Mouse (Mus musculus) forebrain, embryonic 16.5 days (tissue): ENCODE measurements around the gene Tdp2. TPM values are rescaled to one million over a fixed set of nuclear protein-coding genes. Genes with fewer than 3 reads are reported as not detected.

Source experiments
- ATAC-seq: fragments of 200-750 bp; cut with Nextera tagmentation; 2 replicates; pipeline ENCODE4 v1.8.0; 2017; ENCODE audit warnings: mild to moderate bottlenecking, moderate library complexity
- H3K27ac ChIP-seq: fragments of 300-500 bp; sonication (generic); 2 replicates; pipeline ENCODE4 v1.5.1; 2014; ENCODE audit warnings: low read length, control low read depth
- H3K27me3 ChIP-seq: fragments of 300-500 bp; sonication (generic); replicated peaks from 2 replicates; pipeline ENCODE4 v1.6.1; 2014; ENCODE audit warnings: low read length; ENCODE audit not compliant: control insufficient read depth, insufficient read depth
- H3K36me3 ChIP-seq: fragments of 300-500 bp; sonication (generic); 2 replicates; pipeline ENCODE4 v1.6.1; 2014; ENCODE audit not compliant: control insufficient read depth, insufficient read depth
- H3K4me1 ChIP-seq: fragments of 300-500 bp; sonication (generic); replicated peaks from 2 replicates; pipeline ENCODE4 v1.6.1; 2014; ENCODE audit warnings: low read length; ENCODE audit not compliant: control insufficient read depth, insufficient read depth
- H3K4me2 ChIP-seq: fragments of 300-500 bp; sonication (generic); 2 replicates; pipeline ENCODE4 v1.6.1; 2014; ENCODE audit warnings: mild to moderate bottlenecking, low read length, control low read depth
- H3K4me3 ChIP-seq: fragments of 300-500 bp; sonication (generic); replicated peaks from 2 replicates; pipeline ENCODE4 v1.5.1; 2014; ENCODE audit warnings: mild to moderate bottlenecking, low read length, control low read depth
- H3K9ac ChIP-seq: fragments of 300-500 bp; sonication (generic); replicated peaks from 2 replicates; pipeline ENCODE4 v1.6.1; 2014; ENCODE audit warnings: low read depth, low read length, control low read depth
- H3K9me3 ChIP-seq: fragments of 300-500 bp; sonication (generic); 2 replicates; pipeline ENCODE4 v1.6.1; 2016; ENCODE audit warnings: low read length; ENCODE audit not compliant: control insufficient read depth
- WGBS: fragments of 180-500 bp; shearing (Covaris S2); extraction: QIAGEN DNeasy Blood & Tissue Kit; methylation state at CpG from one replicate; pipeline ENCODE4 v1.1.7; 2014; 5-methylcytosine and 5-hydroxymethylcytosine counted together
- polyA plus RNA-seq: library from polyadenylated mRNA; unstranded; fragments of >200 nt; fragmentation: Nextera tagmentation; extraction: Ambion mirVana; gene quantifications from 2 replicates; pipeline ENCODE4 v1.2.1, GENCODE M21; 2015

The Tdp2 gene
- 39.2 and 45.5 TPM in 2 replicates for polyA plus RNA-seq

GRCm38 (mm10) chr13:24831353-24832130 lies at the start of gene Tdp2, which contains the start of gene Acot13:
Gene Tdp2, plus strand, starts transcription at chr13:24831679.
Gene Acot13, minus strand, starts transcription at chr13:24831540.
- no peaks in the 10 kb centered on the region for H3K36me3 ChIP-seq
- ATAC-seq, result peak; percentile 98
- peak within 1 kb of the TSS; percentile 65 for H3K4me3 ChIP-seq
- H3K4me1 ChIP-seq, result peaks cover 22% of the 10 kb centered on the region
- H3K4me2 ChIP-seq, result peak within 1 kb of the TSS; percentile 82
- H3K9ac ChIP-seq, result peak within 1 kb of the TSS; percentile 92
- H3K9me3 ChIP-seq, result no peaks in the 10 kb centered on the region
- WGBS, result under 1% methylated on average over 85 of the region's 90 CpGs
- peak within 1 kb of the TSS; percentile 91 for H3K27ac ChIP-seq
- no peaks in the 10 kb centered on the region for H3K27me3 ChIP-seq

DNA sequence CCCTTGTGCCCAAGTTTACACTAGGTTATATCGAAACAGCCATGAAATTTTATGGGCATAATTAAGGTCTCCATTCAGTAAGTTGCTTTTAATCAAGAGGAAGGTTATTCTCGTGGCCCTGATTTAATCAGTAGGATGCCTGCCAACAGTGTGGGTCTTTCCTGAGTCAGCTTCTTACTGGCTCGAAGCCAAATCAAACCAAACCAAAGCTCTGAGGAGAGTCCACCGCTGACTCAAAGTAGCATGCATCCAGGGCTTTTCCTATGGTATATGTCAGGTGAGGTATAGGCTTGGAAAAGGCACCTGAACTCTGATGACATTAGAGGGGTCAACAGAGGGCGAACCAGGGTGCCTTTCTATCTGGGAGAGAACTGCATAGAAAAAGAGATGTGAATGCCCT lies 49.6 kb upstream of the Tdp2 start:
- H3K4me2 ChIP-seq, result no peak overlapping the region
- H3K4me1 ChIP-seq, result 0 out of 2 replicates have a peak, but pooled peaks cover 3% of the 10 kb centered on the region
- ATAC-seq, result no peak
- no peaks in the 10 kb centered on the region for H3K27me3 ChIP-seq
- WGBS, result 48% methylated on average over 5 of the region's 5 CpGs
- H3K9me3 ChIP-seq, result no peaks in the 10 kb centered on the region
- H3K4me3 ChIP-seq, result no peak overlapping the region
- no peaks in the 10 kb centered on the region for H3K36me3 ChIP-seq
- no peak overlapping the region for H3K27ac ChIP-seq
- H3K9ac ChIP-seq, result no peak overlapping the region

DNA sequence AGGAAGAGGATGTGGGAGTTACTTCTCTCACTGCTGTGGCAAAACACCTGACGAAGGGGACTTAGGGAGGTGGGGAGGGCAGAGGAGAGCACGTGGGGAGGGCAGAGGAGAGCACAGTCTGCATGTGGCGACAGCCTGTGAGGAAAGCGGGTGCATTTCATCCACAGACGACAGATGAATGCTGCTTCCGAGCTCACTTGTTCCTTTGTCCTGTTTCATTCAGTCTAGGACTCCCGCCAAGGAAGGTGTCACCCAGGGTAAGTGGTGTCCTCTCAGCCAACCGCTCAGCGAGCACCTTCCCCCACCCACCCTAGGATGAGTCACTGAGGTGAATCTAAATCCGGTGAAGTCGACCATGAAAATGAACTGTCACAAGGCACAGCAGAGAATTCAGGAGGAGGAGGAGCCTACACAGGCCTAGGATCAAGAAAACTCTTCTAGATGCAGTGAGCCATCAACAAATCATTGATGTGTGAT lies 45.4 kb upstream of the Tdp2 start:
- Histone ChIP-seq H3K9me3 (no peaks in the 10 kb centered on the region), H3K36me3 (no peaks in the 10 kb centered on the region), H3K4me3 (no peak overlapping the region), H3K9ac (no peak overlapping the region), H3K27me3 (no peaks in the 10 kb centered on the region), H3K4me1 (0 out of 2 replicates have a peak, but pooled peaks cover 3% of the 10 kb centered on the region), H3K4me2 (no peak overlapping the region), H3K27ac (no peak overlapping the region)
- WGBS, result 36% methylated on average over 11 of the region's 11 CpGs
- 0 out of 2 replicates have a peak, but pooled peaks have one; percentile 6 for ATAC-seq

DNA sequence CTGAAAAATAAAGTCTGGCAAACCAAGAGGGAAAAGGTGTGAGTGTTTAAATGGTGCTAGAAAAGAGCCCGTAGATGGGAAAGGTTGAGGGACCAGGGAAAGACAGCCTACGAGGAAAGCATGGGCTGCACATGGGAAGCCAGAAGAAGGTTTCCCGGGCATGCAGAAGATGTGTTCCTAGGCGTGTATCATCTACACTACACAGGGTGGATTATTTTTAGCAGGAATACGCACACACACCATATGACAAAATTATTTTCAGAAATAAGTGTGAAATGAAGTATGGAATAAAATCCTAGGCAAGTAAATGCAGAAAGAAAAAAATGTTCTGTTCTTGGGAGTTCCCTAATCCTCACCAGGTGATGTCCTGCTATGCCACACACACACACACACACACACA lies 44.0 kb upstream of the Tdp2 start:
- no peak overlapping the region for H3K4me2 ChIP-seq
- WGBS, result 85% methylated on average over 5 of the region's 5 CpGs
- no peak overlapping the region for H3K27ac ChIP-seq
- no peaks in the 10 kb centered on the region for H3K9me3 ChIP-seq
- no peak for ATAC-seq
- H3K4me1 ChIP-seq, result 0 out of 2 replicates have a peak, but pooled peaks cover 3% of the 10 kb centered on the region
- H3K4me3 ChIP-seq, result no peak overlapping the region
- no peaks in the 10 kb centered on the region for H3K27me3 ChIP-seq
- no peaks in the 10 kb centered on the region for H3K36me3 ChIP-seq
- no peak overlapping the region for H3K9ac ChIP-seq

- 73% methylated on average over 2 of the region's 2 CpGs for WGBS
- H3K36me3 ChIP-seq, result no peaks in the 10 kb centered on the region
- no peaks in the 10 kb centered on the region for H3K27me3 ChIP-seq
- H3K27ac ChIP-seq, result no peak overlapping the region
- ATAC-seq, result no peak
- no peak overlapping the region for H3K4me2 ChIP-seq
- no peak overlapping the region for H3K9ac ChIP-seq
- H3K4me1 ChIP-seq, result no peaks in the 10 kb centered on the region
- no peaks in the 10 kb centered on the region for H3K9me3 ChIP-seq
- no peak overlapping the region for H3K4me3 ChIP-seq
These were observed 40.1 kb upstream of the Tdp2 start for GRCm38 (mm10) chr13:24791349-24791748.

DNA sequence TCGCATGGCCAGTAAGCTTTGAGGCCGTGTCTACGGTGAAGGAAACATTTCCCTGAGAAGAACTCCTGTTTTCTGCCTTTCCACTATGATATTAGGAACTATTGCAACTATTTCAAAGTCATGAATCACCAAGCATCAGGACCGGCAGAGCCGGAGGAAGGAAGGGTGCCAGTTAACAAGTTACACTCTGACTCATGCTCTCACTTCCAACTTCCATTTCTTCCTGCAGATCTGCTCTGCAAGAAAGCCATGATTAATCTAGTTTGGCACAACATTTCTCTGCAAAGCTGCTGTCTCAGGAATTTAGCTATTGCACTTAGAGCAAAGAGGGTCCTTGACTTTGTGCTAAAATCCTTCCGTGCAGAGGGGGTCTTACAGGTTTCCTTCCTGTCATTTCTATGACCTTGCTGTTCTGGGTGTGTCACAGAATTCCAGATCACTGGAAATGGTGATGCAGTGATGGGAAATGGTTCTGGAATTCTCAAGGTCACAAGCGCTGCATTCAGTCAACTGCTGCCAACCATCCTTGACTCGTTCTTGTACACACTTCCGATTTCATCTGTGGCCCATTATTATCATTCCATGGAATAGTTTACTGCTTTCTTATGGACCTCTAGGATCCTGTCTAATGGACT lies 39.0 kb upstream of the Tdp2 start:
- no peaks in the 10 kb centered on the region for H3K27me3 ChIP-seq
- H3K36me3 ChIP-seq, result no peaks in the 10 kb centered on the region
- H3K4me2 ChIP-seq, result no peak overlapping the region
- 90% methylated on average over 9 of the region's 9 CpGs for WGBS
- no peaks in the 10 kb centered on the region for H3K9me3 ChIP-seq
- no peak overlapping the region for H3K9ac ChIP-seq
- ATAC-seq, result no peak
- H3K4me3 ChIP-seq, result no peak overlapping the region
- H3K4me1 ChIP-seq, result no peaks in the 10 kb centered on the region
- no peak overlapping the region for H3K27ac ChIP-seq

DNA sequence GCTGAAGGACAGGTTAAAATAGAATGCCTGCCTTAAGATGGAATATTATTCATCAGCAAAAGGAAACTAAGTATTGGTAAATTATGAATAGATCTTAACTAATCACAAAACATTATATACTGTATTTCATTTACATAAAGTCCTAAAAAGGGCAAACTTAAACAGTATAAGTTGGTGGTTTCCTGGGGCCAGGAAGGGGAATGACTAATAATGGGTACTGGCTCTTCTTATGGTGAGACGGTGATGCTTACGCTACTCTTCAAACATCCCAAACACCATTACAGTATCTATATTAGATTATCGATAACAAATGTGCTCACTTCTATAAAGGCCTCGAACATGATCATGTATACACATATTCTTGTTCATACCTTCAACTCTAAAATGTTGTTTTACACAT lies 32.8 kb upstream of the Tdp2 start:
- no peaks in the 10 kb centered on the region for H3K9me3 ChIP-seq
- H3K4me2 ChIP-seq, result no peak overlapping the region
- WGBS, result 96% methylated on average over 4 of the region's 4 CpGs
- no peak for ATAC-seq
- peaks cover 15% of the 10 kb centered on the region for H3K4me1 ChIP-seq
- H3K36me3 ChIP-seq, result no peaks in the 10 kb centered on the region
- no peaks in the 10 kb centered on the region for H3K27me3 ChIP-seq
- no peak overlapping the region for H3K4me3 ChIP-seq
- H3K9ac ChIP-seq, result no peak overlapping the region
- no peak overlapping the region for H3K27ac ChIP-seq

DNA sequence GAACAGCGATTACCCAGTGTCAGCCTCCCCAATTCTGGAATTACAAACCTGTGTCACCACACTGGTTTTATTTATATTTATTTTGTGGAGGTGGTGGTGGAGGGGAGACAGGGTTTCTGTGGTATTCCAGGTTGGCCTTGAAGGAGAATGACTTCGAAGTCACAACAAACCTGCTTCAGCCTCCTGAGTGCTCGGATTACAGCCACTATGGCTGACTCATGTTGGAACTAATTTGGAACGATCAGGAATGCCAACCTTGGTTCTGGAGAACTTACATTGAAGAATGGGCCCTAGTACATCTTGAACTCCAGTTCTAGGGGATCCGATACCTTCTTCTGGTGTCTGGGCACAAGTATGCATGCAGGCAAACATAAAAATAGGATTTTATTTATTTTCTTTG lies 32.1 kb upstream of the Tdp2 start:
- no peak overlapping the region for H3K27ac ChIP-seq
- no peaks in the 10 kb centered on the region for H3K27me3 ChIP-seq
- ATAC-seq, result no peak
- peak overlapping the region; percentile 70; the same call in 1 of the 2 replicates for H3K4me3 ChIP-seq
- H3K4me1 ChIP-seq, result peaks cover 19% of the 10 kb centered on the region
- H3K36me3 ChIP-seq, result no peaks in the 10 kb centered on the region
- no peak overlapping the region; the same call in 1 of the 2 replicates for H3K9ac ChIP-seq
- H3K4me2 ChIP-seq, result peak overlapping the region; percentile 94
- no peaks in the 10 kb centered on the region for H3K9me3 ChIP-seq
- 76% methylated on average over 5 of the region's 5 CpGs for WGBS

DNA sequence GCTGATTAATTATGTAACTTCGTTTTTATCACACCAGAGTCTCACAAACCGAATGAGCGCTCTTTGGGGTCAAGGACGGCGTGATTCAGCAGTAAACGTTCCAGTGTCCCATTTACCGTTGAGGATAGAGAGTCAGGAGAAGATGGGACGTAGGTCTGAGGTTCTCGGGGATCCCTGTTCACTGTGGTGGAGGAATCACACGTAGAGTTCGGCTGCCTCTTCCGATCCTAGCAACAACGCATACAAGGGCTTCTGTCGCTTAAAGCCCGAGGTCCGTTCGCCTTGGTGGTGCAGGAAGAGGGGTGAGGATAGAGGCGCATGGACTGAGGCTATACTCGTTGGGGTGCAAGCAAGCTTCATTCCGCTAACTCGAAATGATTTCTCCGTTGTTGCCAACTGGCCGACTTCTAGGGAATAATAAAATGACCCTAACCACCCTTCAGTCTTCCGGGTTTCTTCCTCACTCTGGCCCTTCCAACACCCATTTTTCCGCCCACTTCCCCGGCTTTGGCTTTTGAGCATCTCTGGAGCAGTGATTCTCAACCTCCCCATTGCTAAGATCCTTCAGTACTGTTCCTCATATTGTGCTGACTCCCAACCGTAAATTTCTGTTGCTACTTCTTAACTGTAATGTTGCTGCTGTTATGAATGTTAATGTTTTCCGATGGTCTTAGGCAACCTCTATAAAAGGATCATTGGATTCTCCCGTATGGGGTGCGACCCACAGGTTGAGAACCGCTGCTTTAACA lies 31.4 kb upstream of the Tdp2 start:
- WGBS, result under 1% methylated on average over 31 of the region's 31 CpGs
- ATAC-seq, result peak; percentile 52
- Histone ChIP-seq H3K27me3 (no peaks in the 10 kb centered on the region), H3K27ac (peak overlapping the region; percentile 89), H3K9ac (peak overlapping the region; percentile 71), H3K4me2 (peak overlapping the region; percentile 94), H3K4me3 (peak overlapping the region; percentile 70), H3K4me1 (peaks cover 23% of the 10 kb centered on the region), H3K9me3 (no peaks in the 10 kb centered on the region), H3K36me3 (no peaks in the 10 kb centered on the region)
